Mouse (Mus musculus) limb, embryonic 12.5 days (tissue): ENCODE data around the gene Atxn1. TPM values are rescaled to one million over a fixed set of nuclear protein-coding genes. Genes with fewer than 3 reads are reported as not detected.

Source experiments
- ATAC-seq: fragments of 200-750 bp; cut with Nextera tagmentation; 2 replicates; pipeline ENCODE4 v1.8.0; 2017; ENCODE audit warnings: low read depth, moderate TSS enrichment; ENCODE audit not compliant: insufficient number of reproducible peaks, insufficient read depth, low FRiP score, low TSS enrichment
- H3K27ac ChIP-seq: fragments of 300-500 bp; sonication (generic); 2 replicates; pipeline ENCODE4 v1.5.1; 2016; ENCODE audit warnings: mild to moderate bottlenecking, moderate library complexity
- H3K27me3 ChIP-seq: fragments of 300-500 bp; sonication (generic); 2 replicates; pipeline ENCODE4 v1.6.1; 2016; ENCODE audit warnings: mild to moderate bottlenecking, moderate library complexity
- H3K36me3 ChIP-seq: fragments of 300-500 bp; sonication (generic); 2 replicates; pipeline ENCODE4 v1.6.1; 2016; ENCODE audit warnings: mild to moderate bottlenecking, moderate library complexity
- H3K4me1 ChIP-seq: fragments of 300-500 bp; sonication (generic); replicated peaks from 2 replicates; pipeline ENCODE4 v1.6.1; 2016
- H3K4me2 ChIP-seq: fragments of 300-500 bp; sonication (generic); 2 replicates; pipeline ENCODE4 v1.6.1; 2016; ENCODE audit warnings: mild to moderate bottlenecking, moderate library complexity
- H3K4me3 ChIP-seq: fragments of 300-500 bp; sonication (generic); replicated peaks from 2 replicates; pipeline ENCODE4 v1.5.1; 2016; ENCODE audit warnings: mild to moderate bottlenecking
- H3K9ac ChIP-seq: fragments of 300-500 bp; sonication (generic); replicated peaks from 2 replicates; pipeline ENCODE4 v1.6.1; 2016; ENCODE audit warnings: mild to moderate bottlenecking, moderate library complexity
- H3K9me3 ChIP-seq: fragments of 300-500 bp; sonication (generic); 2 replicates; pipeline ENCODE4 v1.6.1; 2016; ENCODE audit warnings: mild to moderate bottlenecking, moderate library complexity
- WGBS: fragments of 180-500 bp; shearing (Covaris S2); methylation state at CpG from one replicate; pipeline ENCODE4 v1.1.7; 2016; 5-methylcytosine and 5-hydroxymethylcytosine counted together
- polyA plus RNA-seq: library from polyadenylated mRNA; unstranded; fragments of >200 nt; fragmentation: Nextera tagmentation; extraction: Ambion mirVana; gene quantifications from 2 replicates; pipeline ENCODE4 v1.2.1, GENCODE M21; 2016

The Atxn1 gene
- polyA plus RNA-seq, 1 experiment from 2014 or later: 2.5 TPM

DNA sequence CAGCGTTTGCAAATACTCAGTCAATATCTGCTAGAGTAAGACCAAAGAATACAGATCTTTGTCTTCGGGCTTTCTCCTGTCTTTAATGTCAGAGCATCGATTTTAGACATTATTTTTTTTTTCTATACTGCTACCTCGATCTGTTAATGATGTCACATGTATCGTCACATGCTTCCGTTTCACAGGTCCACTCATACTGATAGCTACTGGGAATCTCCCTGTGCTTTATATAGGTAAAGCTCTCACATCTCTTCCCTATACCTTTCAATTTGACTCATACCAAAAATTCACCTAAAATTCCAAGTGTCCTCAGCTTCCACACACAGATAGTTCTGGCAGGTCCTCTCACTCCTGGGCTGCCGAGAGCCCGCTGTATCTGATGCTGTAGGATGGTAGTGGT, 277.2 kb downstream of the Atxn1 start:
- 92% methylated on average over 8 of the region's 8 CpGs for WGBS
- H3K27ac ChIP-seq: no peak overlapping the region
- H3K36me3 ChIP-seq: no peaks in the 10 kb centered on the region
- ATAC-seq: no peak
- H3K4me3 ChIP-seq: no peak overlapping the region
- no peaks in the 10 kb centered on the region for H3K27me3 ChIP-seq
- no peak overlapping the region for H3K4me2 ChIP-seq
- 0 out of 2 replicates have a peak, but pooled peaks cover 4% of the 10 kb centered on the region for H3K4me1 ChIP-seq
- no peak overlapping the region for H3K9ac ChIP-seq
- H3K9me3 ChIP-seq: no peaks in the 10 kb centered on the region

- WGBS: 56% methylated on average over 3 of the region's 3 CpGs
- Histone ChIP-seq H3K4me1 (0 out of 2 replicates have a peak, but pooled peaks cover 4% of the 10 kb centered on the region), H3K27me3 (no peaks in the 10 kb centered on the region), H3K9ac (no peak overlapping the region), H3K9me3 (no peaks in the 10 kb centered on the region), H3K4me3 (no peak overlapping the region), H3K36me3 (no peaks in the 10 kb centered on the region), H3K4me2 (no peak overlapping the region), H3K27ac (no peak overlapping the region)
- no peak for ATAC-seq
Observed at GRCm38 (mm10) chr13:45686309-45686582, 278.6 kb downstream of the Atxn1 start.

DNA sequence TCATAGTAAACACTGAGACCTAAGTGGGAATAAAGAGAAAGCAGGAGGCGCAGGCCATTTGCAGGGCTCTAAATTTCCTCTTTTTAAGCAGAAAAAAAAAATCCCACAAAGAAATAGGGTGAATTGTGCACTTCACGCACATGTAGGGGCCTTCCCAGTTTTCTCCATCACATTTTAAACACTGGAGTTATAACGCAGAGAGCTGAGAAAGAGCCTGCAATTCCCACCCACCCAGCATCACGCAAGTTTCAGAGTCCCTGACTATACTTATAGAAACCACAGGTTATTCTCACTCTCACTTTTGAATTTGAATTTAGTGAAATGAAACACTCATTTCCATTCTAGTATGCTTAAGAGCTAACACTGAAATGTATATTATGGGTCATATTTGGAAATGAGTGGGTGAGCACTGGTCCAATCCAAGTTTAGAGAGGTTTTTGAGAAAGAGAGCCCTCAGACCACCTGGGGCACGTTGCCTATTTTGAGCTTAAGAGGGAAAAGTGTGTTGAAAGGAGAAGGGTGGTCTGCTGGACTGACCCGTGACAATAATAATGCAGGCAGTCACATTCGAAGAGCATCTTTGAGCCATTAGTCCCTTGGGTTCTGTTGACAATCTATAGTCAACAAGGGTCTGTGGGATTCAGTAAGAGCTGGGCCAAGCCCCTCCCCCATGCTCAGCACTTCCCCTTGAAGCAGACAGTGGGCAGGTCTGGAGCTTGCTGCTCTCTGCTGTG, 279.1 kb downstream of the Atxn1 start:
- Histone ChIP-seq H3K9ac (no peak overlapping the region), H3K4me2 (no peak overlapping the region), H3K9me3 (no peaks in the 10 kb centered on the region), H3K4me1 (0 out of 2 replicates have a peak, but pooled peaks cover 4% of the 10 kb centered on the region), H3K27ac (no peak overlapping the region), H3K36me3 (no peaks in the 10 kb centered on the region), H3K27me3 (no peaks in the 10 kb centered on the region), H3K4me3 (no peak overlapping the region)
- WGBS: 85% methylated on average over 7 of the region's 7 CpGs
- no peak for ATAC-seq

GRCm38 (mm10) chr13:45684891-45685311, 279.9 kb downstream of the Atxn1 start:
- no peaks in the 10 kb centered on the region for H3K27me3 ChIP-seq
- H3K4me3 ChIP-seq: no peak overlapping the region
- H3K9ac ChIP-seq: no peak overlapping the region
- no peaks in the 10 kb centered on the region for H3K9me3 ChIP-seq
- no peak for ATAC-seq
- H3K27ac ChIP-seq: no peak overlapping the region
- no peak overlapping the region for H3K4me2 ChIP-seq
- WGBS: 92% methylated on average over 4 of the region's 4 CpGs
- H3K4me1 ChIP-seq: 0 out of 2 replicates have a peak, but pooled peaks cover 4% of the 10 kb centered on the region
- H3K36me3 ChIP-seq: no peaks in the 10 kb centered on the region

GRCm38 (mm10) chr13:45683991-45684390, 280.8 kb downstream of the Atxn1 start:
- WGBS: 66% methylated on average over 3 of the region's 3 CpGs
- H3K9ac ChIP-seq: no peak overlapping the region

DNA sequence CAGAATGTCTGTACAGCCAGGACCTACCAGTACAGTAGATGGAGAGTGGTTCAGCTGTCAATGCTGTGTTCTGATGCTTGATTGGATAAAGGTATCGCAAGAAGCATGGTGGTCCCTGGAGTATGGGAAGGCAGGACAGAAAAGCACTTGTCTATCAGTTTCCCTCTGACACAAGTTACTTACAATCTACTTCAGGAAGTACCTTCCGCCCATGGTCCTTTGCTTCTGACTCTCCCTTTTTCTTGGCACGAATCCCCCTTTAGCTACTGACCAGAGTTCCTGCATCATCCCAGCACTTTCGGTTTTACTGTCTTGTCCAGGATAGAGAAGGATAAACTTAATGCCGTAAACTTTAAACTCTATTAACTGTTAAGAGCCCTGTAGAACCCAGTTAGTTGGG, 283.6 kb downstream of the Atxn1 start:
- Histone ChIP-seq H3K4me3 (no peak overlapping the region), H3K27me3 (no peaks in the 10 kb centered on the region), H3K27ac (no peak overlapping the region), H3K4me1 (0 out of 2 replicates have a peak, but pooled peaks cover 3% of the 10 kb centered on the region), H3K9ac (no peak overlapping the region), H3K36me3 (no peaks in the 10 kb centered on the region), H3K4me2 (no peak overlapping the region), H3K9me3 (no peaks in the 10 kb centered on the region)
- no peak for ATAC-seq
- 84% methylated on average over 5 of the region's 5 CpGs for WGBS

More at GRCm38 (mm10) chr13:45683991-45684390, 280.8 kb downstream of the Atxn1 start:
- no peaks in the 10 kb centered on the region for H3K9me3 ChIP-seq
- H3K4me2 ChIP-seq: no peak overlapping the region
- no peak for ATAC-seq
- no peak overlapping the region for H3K27ac ChIP-seq
- no peak overlapping the region for H3K4me3 ChIP-seq
- no peaks in the 10 kb centered on the region for H3K27me3 ChIP-seq
- 0 out of 2 replicates have a peak, but pooled peaks cover 4% of the 10 kb centered on the region for H3K4me1 ChIP-seq
- H3K36me3 ChIP-seq: no peaks in the 10 kb centered on the region

DNA sequence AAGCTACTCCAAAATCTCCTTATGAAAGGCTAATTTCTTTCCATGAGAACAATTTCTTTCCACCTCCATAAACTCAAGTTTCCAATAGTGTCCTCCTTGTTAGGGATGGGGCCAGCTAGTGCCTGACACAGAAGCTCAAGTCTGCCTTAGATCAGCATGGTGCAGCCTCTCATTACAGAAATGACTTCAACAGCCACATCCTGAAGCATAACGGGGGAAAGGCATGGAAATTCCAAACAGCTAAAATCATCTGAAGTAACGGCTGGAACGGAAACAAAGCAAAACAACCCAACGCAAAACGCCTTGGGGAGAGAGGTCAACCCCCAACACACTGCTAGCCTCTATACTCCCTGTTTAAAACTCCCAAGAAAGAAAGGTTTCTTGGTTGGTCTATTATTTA, 284.2 kb downstream of the Atxn1 start:
- H3K9me3 ChIP-seq: no peaks in the 10 kb centered on the region
- 74% methylated on average over 5 of the region's 5 CpGs for WGBS
- no peak overlapping the region for H3K4me3 ChIP-seq
- H3K4me2 ChIP-seq: no peak overlapping the region
- no peaks in the 10 kb centered on the region for H3K4me1 ChIP-seq
- H3K27me3 ChIP-seq: no peaks in the 10 kb centered on the region
- no peak overlapping the region for H3K27ac ChIP-seq
- ATAC-seq: no peak
- H3K36me3 ChIP-seq: no peaks in the 10 kb centered on the region
- H3K9ac ChIP-seq: no peak overlapping the region

- Histone ChIP-seq H3K4me3 (no peak overlapping the region), H3K9me3 (no peaks in the 10 kb centered on the region), H3K4me2 (no peak overlapping the region), H3K36me3 (no peaks in the 10 kb centered on the region), H3K9ac (no peak overlapping the region), H3K27ac (no peak overlapping the region), H3K4me1 (no peaks in the 10 kb centered on the region), H3K27me3 (no peaks in the 10 kb centered on the region)
- ATAC-seq: no peak
- WGBS: 90% methylated on average over 1 of the region's 1 CpGs
Observed at GRCm38 (mm10) chr13:45679096-45679495, 285.7 kb downstream of the Atxn1 start.

- H3K27me3 ChIP-seq: no peaks in the 10 kb centered on the region
- H3K27ac ChIP-seq: no peak overlapping the region
- no peak overlapping the region for H3K4me2 ChIP-seq
- no peak for ATAC-seq
- no peaks in the 10 kb centered on the region for H3K36me3 ChIP-seq
- no peak overlapping the region for H3K9ac ChIP-seq
- H3K4me1 ChIP-seq: peaks cover 4% of the 10 kb centered on the region; the same call in 1 of the 2 replicates
- no peak overlapping the region for H3K4me3 ChIP-seq
- no peaks in the 10 kb centered on the region for H3K9me3 ChIP-seq
- WGBS: 77% methylated on average over 2 of the region's 2 CpGs
Observed at GRCm38 (mm10) chr13:45672628-45673027, 292.2 kb downstream of the Atxn1 start.

GRCm38 (mm10) chr13:45669969-45670368, 294.8 kb downstream of the Atxn1 start:
- H3K4me3 ChIP-seq: no peak overlapping the region
- peaks cover 4% of the 10 kb centered on the region; the same call in 1 of the 2 replicates for H3K4me1 ChIP-seq
- no peaks in the 10 kb centered on the region for H3K27me3 ChIP-seq
- H3K36me3 ChIP-seq: no peaks in the 10 kb centered on the region
- WGBS: 65% methylated on average over 11 of the region's 11 CpGs
- H3K9me3 ChIP-seq: no peaks in the 10 kb centered on the region
- ATAC-seq: no peak
- H3K27ac ChIP-seq: no peak overlapping the region
- no peak overlapping the region for H3K4me2 ChIP-seq
- H3K9ac ChIP-seq: no peak overlapping the region

- Histone ChIP-seq H3K27ac (no peak overlapping the region), H3K27me3 (no peaks in the 10 kb centered on the region), H3K9me3 (no peaks in the 10 kb centered on the region), H3K4me3 (no peak overlapping the region), H3K4me2 (no peak overlapping the region), H3K4me1 (no peaks in the 10 kb centered on the region), H3K36me3 (no peaks in the 10 kb centered on the region), H3K9ac (no peak overlapping the region)
- WGBS: 84% methylated on average over 10 of the region's 10 CpGs
- ATAC-seq: no peak
Observed at GRCm38 (mm10) chr13:45662852-45663251, 302.0 kb downstream of the Atxn1 start.

DNA sequence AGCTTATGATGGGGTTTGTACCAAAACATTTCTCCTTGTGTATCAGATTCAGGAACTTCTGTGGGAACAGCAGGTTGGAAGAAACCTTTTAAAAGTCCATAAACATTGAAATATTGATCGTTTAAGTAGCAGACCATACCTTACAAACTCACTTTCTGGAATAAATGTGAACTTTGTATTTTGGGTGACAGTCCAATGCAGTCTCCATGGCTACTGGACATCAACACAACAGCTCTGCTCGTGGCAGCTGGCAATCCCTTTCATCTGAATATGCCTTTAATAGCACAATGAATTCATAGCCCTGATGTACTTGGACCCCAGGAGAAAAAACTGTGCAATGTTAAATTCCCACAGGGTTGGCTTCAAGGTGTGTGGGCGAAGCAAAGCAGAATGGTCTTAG, 302.6 kb downstream of the Atxn1 start:
- H3K9ac ChIP-seq: no peak overlapping the region
- no peak overlapping the region for H3K4me2 ChIP-seq
- no peaks in the 10 kb centered on the region for H3K27me3 ChIP-seq
- H3K9me3 ChIP-seq: no peaks in the 10 kb centered on the region
- no peak for ATAC-seq
- H3K36me3 ChIP-seq: no peaks in the 10 kb centered on the region
- H3K4me1 ChIP-seq: no peaks in the 10 kb centered on the region
- H3K4me3 ChIP-seq: no peak overlapping the region
- H3K27ac ChIP-seq: no peak overlapping the region
- whole genome bisulfite sequencing: 83% methylated on average over 3 of the region's 3 CpGs
